Mouse (Mus musculus): ENCODE data around the gene Gdpd5.

DNA sequence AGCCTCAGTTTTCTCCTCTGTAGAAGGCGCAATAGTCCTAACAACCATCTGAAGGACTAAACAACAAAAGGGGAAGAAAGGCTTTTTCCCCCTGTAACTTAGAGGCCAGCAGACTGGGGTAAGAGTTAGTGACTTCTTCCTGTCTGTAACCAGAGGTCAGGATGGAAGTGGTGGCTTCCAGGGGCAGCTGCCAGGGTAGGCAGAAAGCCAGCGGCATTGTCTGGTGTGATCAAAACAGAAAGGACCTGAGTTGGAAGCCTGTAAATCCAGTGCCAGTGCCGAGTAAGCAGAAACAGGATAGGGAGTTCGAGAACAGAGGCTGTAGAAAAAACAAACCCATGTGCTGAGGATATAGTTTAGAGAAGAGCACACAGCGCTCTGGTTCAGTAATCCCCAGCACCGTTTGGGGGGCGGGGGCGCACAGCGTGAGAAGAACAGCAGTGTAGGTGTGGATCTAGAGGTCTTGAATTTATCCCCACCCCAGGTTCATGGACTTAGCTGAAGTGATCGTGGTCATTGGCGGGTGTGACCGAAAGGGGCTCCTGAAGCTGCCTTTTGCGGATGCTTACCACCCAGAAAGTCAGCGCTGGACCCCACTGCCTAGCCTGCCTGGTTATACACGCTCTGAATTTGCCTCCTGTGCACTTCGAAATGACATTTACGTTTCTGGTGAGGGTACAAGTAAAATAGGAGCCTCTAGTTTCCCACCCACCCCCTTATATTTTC lies 88.6 kb downstream of the Gdpd5 start:
- TF ChIP-seq GATA1 (IDR thresholded peaks at IDR 0.05; ENCODE audit: borderline replicate concordance, low read length) (no peak), FLI1 (IDR thresholded peaks at IDR 0.05; ENCODE audit: low read length) (no peak)
